Mouse (Mus musculus) skeletal muscle tissue, adult 2 months (tissue): ENCODE results near the gene Frat1.
A peak's percentile ranks its signal among the peaks of the same experiment; 100 is the strongest.

Experiments used
- DNase-seq: peaks from one replicate; pipeline ENCODE4 v3.0.0-alpha.2; 2012; ENCODE audit warnings: low read depth, low spot score

The Frat1 gene

GRCm38 (mm10) chr19:41829381-41830105 is at the start of gene Frat1:
Gene Frat1 (plus strand): TSS chr19:41829970.
- peak; percentile 76 for DNase-seq

- no peak for DNase-seq
Observed at GRCm38 (mm10) chr19:41786896-41787295, 42.9 kb upstream of the Frat1 start.

GRCm38 (mm10) chr19:41789110-41789961 is 40.4 kb upstream of the Frat1 start:
- DNase-seq, result no peak

- no peak for DNase-seq
Observed at GRCm38 (mm10) chr19:41791384-41791783, 38.4 kb upstream of the Frat1 start.

GRCm38 (mm10) chr19:41792934-41793486 is 36.8 kb upstream of the Frat1 start:
- no peak for DNase-seq

- no peak for DNase-seq
Observed at GRCm38 (mm10) chr19:41794017-41794416, 35.8 kb upstream of the Frat1 start.

GRCm38 (mm10) chr19:41794901-41795300 is 34.9 kb upstream of the Frat1 start:
- DNase-seq, result no peak

GRCm38 (mm10) chr19:41796148-41796760 is 33.5 kb upstream of the Frat1 start:
- no peak for DNase-seq

GRCm38 (mm10) chr19:41796789-41797327 is 32.9 kb upstream of the Frat1 start:
- DNase-seq, result no peak

- no peak for DNase-seq
Observed at GRCm38 (mm10) chr19:41797536-41797935, 32.2 kb upstream of the Frat1 start.

- no peak for DNase-seq
Observed at GRCm38 (mm10) chr19:41800451-41800850, 29.3 kb upstream of the Frat1 start.

- DNase-seq, result no peak
Observed at GRCm38 (mm10) chr19:41800986-41801741, 28.6 kb upstream of the Frat1 start.

GRCm38 (mm10) chr19:41801742-41802369 is 27.9 kb upstream of the Frat1 start, which contains the start of gene Arhgap19:
Gene Arhgap19 (minus strand): TSS chr19:41802047.
- DNase-seq, result peak; percentile 93

GRCm38 (mm10) chr19:41803322-41803721 is 26.4 kb upstream of the Frat1 start:
- DNase-seq, result no peak

- DNase-seq, result no peak
Observed at GRCm38 (mm10) chr19:41805831-41806230, 23.9 kb upstream of the Frat1 start.

GRCm38 (mm10) chr19:41807497-41807896 is 22.3 kb upstream of the Frat1 start:
- DNase-seq, result no peak

- no peak for DNase-seq
Observed at GRCm38 (mm10) chr19:41808104-41808634, 21.6 kb upstream of the Frat1 start.

GRCm38 (mm10) chr19:41810074-41810473 is 19.7 kb upstream of the Frat1 start:
- DNase-seq, result no peak

GRCm38 (mm10) chr19:41812525-41812924 is 17.2 kb upstream of the Frat1 start:
- no peak for DNase-seq

- DNase-seq, result no peak
Observed at GRCm38 (mm10) chr19:41813374-41813773, 16.4 kb upstream of the Frat1 start.
